Mouse (Mus musculus) liver, postnatal 0 days (tissue): ENCODE data around the gene Srsf2.

Source experiments
- CTCF ChIP-seq: sonication (generic); IDR thresholded peaks from 2 replicates; pipeline ENCODE4 v1.5.1; 2016; ENCODE audit warnings: antibody characterized with exemption, low read depth
- EP300 ChIP-seq: IDR thresholded peaks from 2 replicates; pipeline ENCODE4 v1.6.1; 2016; ENCODE audit warnings: antibody characterized with exemption, low read depth, mild to moderate bottlenecking

DNA sequence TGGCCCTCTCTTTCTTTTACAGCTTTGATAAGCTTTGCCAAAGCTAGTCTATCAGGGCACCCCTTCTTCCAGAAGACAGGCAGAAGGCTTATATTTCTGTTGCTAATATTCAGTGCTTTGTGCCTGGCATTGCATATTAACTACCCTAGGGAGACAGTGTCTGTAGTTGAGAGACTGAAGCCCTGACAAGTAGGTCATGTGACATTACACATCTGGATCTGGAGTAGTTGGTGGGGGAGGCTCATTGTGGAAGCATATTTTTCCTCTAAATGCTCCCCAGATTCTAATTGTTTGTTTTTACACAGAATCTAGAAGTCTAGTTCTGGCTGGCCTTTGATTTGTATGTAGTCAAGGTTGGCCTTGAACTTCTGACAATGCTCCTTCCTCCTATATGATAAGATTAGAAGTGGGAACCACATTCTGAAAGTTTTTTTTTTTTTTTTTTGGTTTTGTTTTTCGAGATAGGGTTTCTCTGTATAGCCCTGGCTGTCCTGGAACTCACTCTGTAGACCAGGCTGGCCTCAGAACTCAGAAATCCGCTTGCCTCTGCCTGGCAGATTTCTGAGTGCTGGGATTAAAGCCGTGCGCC is 6.2 kb downstream of the Srsf2 start:
- no peak for TF ChIP-seq CTCF
- no peak for TF ChIP-seq EP300
